Mouse (Mus musculus) brain, embryonic 14.5 days (tissue): ENCODE results near the gene Sass6.

Source experiments
- CTCF ChIP-seq: fragments of 200-500 bp; IDR thresholded peaks from 2 replicates; pipeline ENCODE4 v1.5.1; 2012; ENCODE audit warnings: inconsistent platforms, mild to moderate bottlenecking, moderate library complexity, borderline replicate concordance; ENCODE audit not compliant: insufficient read depth, insufficient read length; ENCODE audit errors: extremely low read depth
- POLR2A ChIP-seq: fragments of 200-500 bp; IDR thresholded peaks from 2 replicates; pipeline ENCODE4 v1.6.1; 2012; ENCODE audit warnings: mild to moderate bottlenecking, inconsistent platforms, borderline replicate concordance; ENCODE audit not compliant: poor library complexity, insufficient read depth, insufficient read length, severe bottlenecking; ENCODE audit errors: extremely low read depth

- no peak for TF ChIP-seq CTCF
- TF ChIP-seq POLR2A: no peak
These were observed 7.0 kb downstream of the Sass6 start for GRCm38 (mm10) chr3:116601781-116602180.
